Mouse (Mus musculus): ENCODE data around the gene Insig1. TPM values are rescaled to one million over a fixed set of nuclear protein-coding genes. Genes with fewer than 3 reads are reported as not detected.

Gene Insig1
- total RNA-seq, 2 experiments from 2014 or later: 71.4 to 76.6 TPM

DNA sequence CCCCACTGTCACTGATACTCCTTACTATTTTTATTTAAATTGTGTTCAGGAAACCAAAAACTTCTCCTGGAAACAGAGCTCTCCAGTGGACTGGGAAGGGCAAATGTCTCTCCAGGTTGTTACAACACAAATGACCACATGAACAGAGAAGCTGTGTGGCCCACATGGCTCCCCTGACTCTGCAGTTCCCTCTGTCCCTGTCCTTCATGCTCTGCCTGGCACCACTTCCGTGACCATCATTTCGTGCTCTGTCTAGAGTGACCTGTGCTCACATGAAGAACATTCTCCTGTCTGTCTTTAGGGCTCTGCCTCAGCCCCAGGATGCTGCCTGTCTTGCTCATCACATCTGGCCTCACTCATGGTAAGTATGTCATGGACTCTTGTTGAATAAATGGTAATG lies 24.5 kb downstream of the Insig1 start:
- intact Hi-C loops (cut with DNase I): loop anchor here (2.0 kb wide), 2 partner anchors 101 to 305 kb away; partner anchors contain the start of gene Paxip1
- DNase-seq (ENCODE audit: low spot score in 2 of 2): no peak

DNA sequence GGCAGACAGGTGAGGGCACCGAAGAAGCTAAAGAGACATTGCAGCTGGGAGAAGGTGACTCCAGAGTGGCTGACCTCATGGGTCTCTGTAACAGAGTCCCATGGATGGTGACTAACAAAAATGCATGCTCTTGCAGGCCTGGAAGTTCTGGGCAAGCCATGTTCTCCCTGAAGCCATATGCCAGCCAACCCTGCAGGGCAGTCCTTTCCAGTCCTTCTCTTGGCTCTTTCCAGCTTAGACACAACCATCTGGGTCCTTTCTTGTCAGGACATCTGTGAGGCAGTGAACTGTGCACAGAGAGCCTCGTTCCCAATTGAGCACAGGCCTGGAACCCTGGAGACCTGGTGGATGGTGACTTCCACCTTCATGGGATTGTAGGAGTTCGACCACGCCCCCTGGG lies 35.8 kb downstream of the Insig1 start:
- intact Hi-C loops (cut with DNase I): no loop called here
- no peak for DNase-seq (ENCODE audit: low spot score in 2 of 2)

DNA sequence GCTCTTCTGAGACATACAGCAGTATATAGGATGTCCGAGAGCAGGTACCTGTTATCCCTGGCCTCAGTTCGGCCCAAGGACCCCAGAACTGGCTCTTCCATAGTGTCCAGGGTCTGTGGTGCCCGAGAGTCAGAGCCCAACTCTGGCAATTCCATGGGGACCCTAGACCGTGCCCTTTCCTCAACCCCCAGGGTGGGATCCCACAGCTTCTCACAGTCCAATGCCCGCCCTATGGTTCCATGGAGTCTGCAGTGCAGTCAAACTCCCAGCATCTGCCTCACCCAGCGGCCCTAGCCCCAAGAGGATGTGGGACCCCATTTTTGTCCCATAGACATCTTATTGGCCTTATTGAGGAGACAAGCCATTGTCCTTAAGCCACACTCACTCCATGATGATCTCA lies 36.8 kb downstream of the Insig1 start:
- no peak for DNase-seq (ENCODE audit: low spot score in 2 of 2)
- intact Hi-C loops (cut with DNase I): no loop called here

DNA sequence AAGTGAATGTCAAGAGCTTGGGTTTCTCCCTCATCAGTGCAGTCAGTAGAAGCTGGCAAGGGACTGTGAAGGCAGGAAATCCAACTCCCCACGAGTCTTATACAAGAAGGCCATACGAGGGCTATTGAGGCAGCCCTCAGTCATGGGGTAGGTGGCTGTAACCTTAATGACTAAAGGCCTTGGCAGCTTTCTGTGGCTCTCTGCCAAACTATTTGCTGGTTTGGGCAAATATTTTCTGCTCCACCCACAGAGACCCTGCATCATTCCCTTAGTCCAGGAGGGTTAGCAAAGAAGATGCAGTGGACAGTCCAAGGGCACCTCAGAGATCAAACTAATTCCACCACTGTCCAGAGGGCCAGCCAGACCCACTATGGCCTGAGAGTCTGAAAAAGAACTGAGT lies 39.7 kb downstream of the Insig1 start:
- intact Hi-C loops (cut with DNase I): no loop called here
- DNase-seq (ENCODE audit: low spot score in 2 of 2): no peak

DNA sequence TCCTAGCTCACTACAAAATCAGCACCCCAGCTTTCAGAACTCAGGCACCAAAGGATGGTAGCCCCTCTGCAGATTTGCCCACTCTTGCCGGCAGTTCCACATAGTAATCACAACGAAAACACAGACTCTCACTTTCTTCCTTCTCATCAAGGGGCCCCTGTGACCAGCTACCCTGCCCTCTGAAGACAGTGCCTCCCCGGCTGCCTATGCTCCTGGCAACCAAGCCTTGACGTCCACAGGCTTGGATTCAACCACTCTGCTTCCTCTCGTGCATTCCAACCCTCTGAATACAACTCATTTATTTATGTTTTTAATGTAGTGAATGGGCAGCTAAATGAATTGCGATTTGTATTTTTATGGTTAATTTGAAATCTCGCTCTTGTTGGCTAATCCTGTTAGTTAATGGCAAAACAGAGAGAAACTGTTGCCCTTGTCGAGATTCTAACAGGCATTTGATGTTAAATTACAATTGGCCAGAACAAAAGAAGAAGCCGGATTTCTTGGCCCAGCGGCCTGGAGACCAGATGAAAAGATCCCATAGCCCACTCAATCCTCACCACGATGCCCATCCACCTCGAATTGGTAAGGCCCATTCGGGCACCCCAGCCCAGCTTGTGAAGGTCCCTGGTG lies 46.2 kb downstream of the Insig1 start:
- no peak for DNase-seq (ENCODE audit: low spot score in 2 of 2)
- intact Hi-C loops (cut with DNase I): no loop called here

DNA sequence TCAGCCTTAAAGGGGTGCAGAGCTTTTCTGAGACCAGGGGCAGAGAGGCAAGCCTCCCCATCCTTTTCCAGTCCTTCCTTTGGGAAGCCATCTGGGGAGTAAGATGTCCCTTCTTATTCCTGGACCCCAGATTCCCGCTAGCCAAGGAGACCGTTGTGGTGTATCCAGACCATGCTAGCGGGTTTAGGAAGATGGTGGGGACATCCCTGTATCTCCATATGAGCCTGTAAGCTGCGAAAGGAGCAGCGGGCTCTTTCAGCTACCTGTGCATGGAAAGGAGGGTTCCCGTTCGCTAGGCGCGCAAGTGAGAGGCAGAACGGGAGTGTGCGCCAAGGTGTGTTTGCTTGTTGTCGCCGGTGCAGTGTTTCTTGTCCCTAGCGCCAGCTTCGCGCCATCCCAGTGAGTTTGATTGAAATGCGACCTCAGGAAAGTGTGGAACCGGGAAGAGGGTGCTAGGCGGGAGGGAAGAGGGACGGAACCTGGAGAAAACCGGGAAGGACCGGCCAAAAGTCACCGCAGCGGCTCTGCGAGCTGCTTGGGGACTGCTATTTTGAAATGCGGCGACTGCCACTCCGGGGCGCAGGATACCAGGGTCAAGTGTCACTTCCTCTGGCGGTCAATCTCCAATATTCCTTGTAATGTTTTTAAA lies 46.8 kb downstream of the Insig1 start:
- intact Hi-C loops (cut with DNase I): no loop called here
- DNase-seq (ENCODE audit: low spot score in 2 of 2): no peak

DNA sequence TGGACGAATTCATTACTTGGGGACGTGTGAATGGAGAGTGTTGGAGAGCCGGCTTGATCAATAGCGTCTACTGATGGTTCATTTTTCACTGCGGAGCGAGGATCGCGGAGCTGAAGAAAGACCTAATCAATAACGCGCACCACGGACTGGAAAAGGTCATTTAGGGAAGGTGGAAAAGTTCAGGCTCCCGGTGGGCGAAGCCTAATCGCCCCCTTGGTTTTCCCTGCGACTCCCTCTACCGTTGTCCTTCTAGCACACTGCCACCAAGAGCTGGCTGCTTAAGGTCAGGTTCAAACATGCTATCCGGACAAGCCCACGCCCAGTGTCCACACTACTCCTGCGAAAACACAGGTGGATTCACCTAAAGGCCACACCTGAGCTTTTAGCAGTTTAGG lies 47.4 kb downstream of the Insig1 start:
- intact Hi-C loops (cut with DNase I): no loop called here
- no peak for DNase-seq (ENCODE audit: low spot score in 2 of 2)

DNA sequence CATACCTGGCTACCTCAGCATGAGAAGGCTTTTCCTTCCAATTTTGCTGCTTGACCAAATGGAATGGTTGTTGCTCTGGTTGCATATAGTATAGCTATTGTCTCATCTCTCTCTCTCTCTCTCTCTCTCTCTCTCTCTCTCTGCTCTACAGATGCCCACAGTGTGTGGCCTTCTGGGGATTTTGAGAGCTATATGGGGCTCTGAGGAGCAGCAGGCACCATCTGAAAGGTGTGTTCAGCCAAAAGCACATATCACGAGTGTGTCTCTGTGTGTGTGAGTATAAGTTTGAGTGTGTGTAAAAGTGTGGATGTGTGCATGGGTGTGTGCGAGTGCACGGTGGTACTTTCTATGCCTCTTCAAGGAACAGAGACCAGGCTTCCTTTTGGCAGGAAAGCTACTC lies 48.4 kb downstream of the Insig1 start:
- DNase-seq (ENCODE audit: low spot score in 2 of 2): no peak
- intact Hi-C loops (cut with DNase I): no loop called here

DNA sequence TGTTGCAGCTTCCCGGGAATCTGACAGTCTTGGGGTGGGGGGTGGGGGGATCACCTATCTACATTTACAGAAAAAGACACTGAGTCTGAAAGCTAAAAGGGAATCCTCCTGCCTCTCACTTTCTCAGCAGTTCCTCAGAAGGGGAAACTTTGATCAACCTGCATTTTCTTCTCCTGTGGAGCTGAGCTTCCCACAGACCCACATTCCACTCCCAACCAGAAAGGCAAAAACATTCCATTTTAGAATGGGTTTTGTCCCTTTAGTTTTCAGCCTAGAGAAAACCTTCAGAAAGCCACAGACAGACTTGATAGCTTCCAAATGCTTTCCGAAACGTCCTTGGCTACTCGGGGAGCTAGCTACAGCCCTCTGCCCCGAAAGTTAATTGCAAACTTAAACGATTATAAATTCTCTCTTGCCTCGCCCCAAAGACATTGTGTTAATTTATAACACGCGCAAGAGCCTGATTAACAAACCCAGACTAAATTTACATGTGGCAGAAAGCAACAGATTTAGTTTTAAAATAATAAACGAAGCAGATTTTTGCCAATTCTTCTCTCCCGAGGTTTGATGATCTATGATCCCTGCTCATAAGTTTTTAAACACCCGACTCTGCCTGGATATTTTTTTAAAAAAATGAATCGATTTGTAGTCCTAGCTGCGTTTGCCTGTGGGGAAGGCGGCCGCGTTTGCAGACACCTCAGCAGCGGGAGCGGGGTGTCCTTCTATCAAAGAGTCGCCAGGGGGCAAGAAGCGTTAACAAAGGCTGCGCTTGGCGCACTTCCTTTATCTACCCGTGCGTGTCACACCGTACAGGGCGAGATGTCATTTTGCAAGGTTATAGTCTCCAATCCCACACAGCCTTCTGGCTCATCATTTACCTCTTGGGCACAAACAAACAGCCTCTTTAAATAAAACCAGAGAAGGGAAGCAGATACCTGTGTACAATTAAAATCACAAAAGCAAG lies 51.6 kb downstream of the Insig1 start:
- intact Hi-C loops (cut with DNase I): no loop called here

DNA sequence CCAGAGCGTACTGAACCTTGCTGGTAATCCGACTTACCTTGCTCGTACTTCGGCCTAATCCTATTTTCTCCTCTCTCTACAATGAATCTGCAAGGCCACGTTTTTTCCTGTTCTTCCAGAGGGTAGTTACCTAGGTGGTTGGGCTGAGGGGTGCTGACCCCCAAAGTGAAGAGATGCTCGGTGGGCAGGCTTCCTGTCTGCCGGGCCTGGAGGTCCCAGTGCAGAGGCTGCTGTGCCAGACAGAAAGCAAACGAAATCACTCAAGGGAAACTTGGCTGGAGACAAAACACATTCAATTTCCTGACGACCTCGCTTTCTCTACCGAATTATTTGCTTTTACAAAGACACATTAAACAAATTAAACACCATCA lies 52.3 kb downstream of the Insig1 start:
- DNase-seq (ENCODE audit: low spot score in 2 of 2): no peak
- intact Hi-C loops (cut with DNase I): no loop called here

More for the DNA sequence above, 51.6 kb downstream of the Insig1 start:
- peak; percentile 20 to 25 for DNase-seq (ENCODE audit: low spot score in 2 of 2)

DNA sequence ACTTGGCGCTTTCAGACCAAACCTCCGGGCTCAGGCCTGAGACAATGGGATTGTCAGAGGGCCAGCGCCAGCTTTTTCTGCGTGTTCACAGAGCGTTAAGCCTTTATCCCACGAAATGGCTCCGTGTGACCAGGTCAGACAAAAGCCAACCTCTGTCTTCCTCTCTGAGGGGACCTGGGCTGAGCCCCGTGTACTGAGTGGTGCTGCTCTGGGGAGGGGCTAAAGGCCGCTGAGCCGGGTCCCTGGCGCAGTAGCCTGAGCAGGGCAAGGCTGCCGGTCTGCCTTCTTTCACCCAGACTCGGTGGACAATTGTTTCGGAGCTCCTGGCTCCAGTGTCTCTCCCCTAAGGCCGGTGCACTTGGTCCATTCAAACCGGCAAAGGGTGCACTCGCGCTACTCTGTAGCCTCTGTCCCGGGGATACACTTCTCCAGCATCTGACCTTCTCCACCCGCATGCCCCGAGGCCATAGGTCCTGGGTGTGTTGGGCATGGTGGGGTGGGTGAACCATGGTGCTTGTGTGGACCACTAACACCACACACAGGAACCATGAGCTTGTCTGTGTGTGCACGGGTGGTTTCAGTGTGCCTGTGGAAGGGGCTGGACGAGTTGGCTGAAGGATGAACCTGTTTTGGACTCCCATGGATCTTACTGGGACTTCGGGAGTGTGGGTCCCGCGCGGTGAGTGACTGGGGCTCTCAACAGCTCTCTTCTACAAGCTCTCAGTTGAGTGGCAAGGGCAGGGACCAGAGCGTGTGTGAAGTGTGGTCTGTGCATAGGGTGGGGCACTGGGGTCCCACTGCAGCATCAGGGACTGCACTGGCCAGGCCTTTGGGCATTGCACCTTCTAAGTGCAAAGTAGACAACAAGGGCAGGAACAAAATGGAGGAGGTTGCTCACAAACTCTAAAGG lies 53.4 kb downstream of the Insig1 start:
- intact Hi-C loops (cut with DNase I): loop anchor here (2.0 kb wide), 1 partner anchor 44 kb away; no protein-coding TSS in a partner anchor
- DNase-seq (ENCODE audit: low spot score in 2 of 2): no peak

Other genes with a start within 250 kb of the Insig1 start
- 10 to 100 TPM; 12.7 to 16.2 TPM for gene Htr5a, start 229.2 kb upstream of the Insig1 start, total RNA-seq (2021)
- under 1 TPM; 0.13 to 0.44 TPM for gene En2, start 94.3 kb downstream of the Insig1 start, total RNA-seq (2021)
- gene Cnpy1, start 174.4 kb downstream of the Insig1 start, total RNA-seq (2021): under 1 TPM; 0.17 to 0.33 TPM
- 10 to 100 TPM; 59.0 to 59.5 TPM for gene Rbm33, start 245.8 kb downstream of the Insig1 start, total RNA-seq (2021)